9 mouse cellular contexts compared by ENCODE assay signal in genomic region chr9:21204528-21205272, GRCm38 (mm10). TPM values are rescaled to one million over a fixed set of nuclear protein-coding genes. Genes with fewer than 3 reads are reported as not detected.
DNase-seq lines count a peak whose midpoint lies in the region; ATAC-seq and TF ChIP-seq lines count a peak whose summit lies in the region.
"Had no signal": no experiment of that assay in that cellular context is flagged by ENCODE, and none has a peak within 500 bp of the region (broad histone marks: within the 10 kb centered on the region; RNA-seq: fewer than 3 reads in every experiment).

No protein-coding gene starts in this region.

- ATAC-seq in forebrain, embryonic 13.5 days: peak; percentile 75
- peak; percentile 64 for ATAC-seq in stomach, postnatal 0 days (ENCODE audit: low FRiP score, low TSS enrichment)

- H3K9me3 ChIP-seq in forebrain, embryonic 13.5 days (replicated peaks): no peaks in the 10 kb centered on the region
- H3K9me3 ChIP-seq in midbrain, embryonic 10.5 days (replicated peaks): no peaks in the 10 kb centered on the region
- H3K9me3 ChIP-seq in stomach, postnatal 0 days (ENCODE audit: control insufficient read depth, low read length): no peaks in the 10 kb centered on the region
- H3K9me3 ChIP-seq: megakaryocyte, embryonic 14.5 days had no signal

- TF ChIP-seq EP300 in stomach, postnatal 0 days (optimal IDR thresholded peaks at IDR 0.05): no peak

- H3K27ac ChIP-seq in forebrain, embryonic 13.5 days: no peak overlapping the region
- no peak overlapping the region for H3K27ac ChIP-seq in midbrain, embryonic 10.5 days (replicated peaks)
- no peak overlapping the region for H3K27ac ChIP-seq in stomach, postnatal 0 days (replicated peaks)

- peak overlapping the region; percentile 60 for H3K4me2 ChIP-seq in forebrain, embryonic 13.5 days
- H3K4me2 ChIP-seq in stomach, postnatal 0 days (replicated peaks; ENCODE audit: low read depth): peak overlapping the region; percentile 53

- H3K4me3 ChIP-seq in forebrain, embryonic 13.5 days: peak overlapping the region; percentile 38
- H3K4me3 ChIP-seq in midbrain, embryonic 10.5 days: peak overlapping the region; percentile 57
- H3K4me3 ChIP-seq in stomach, postnatal 0 days (ENCODE audit: low read depth, low read length): peak overlapping the region; percentile 31
- H3K4me3 ChIP-seq: megakaryocyte, embryonic 14.5 days had no signal

- peaks cover 10% of the 10 kb centered on the region; the same call in 1 of the 2 replicates for H3K4me1 ChIP-seq in forebrain, embryonic 13.5 days
- peaks cover 11% of the 10 kb centered on the region for H3K4me1 ChIP-seq in midbrain, embryonic 10.5 days
- no peaks in the 10 kb centered on the region for H3K4me1 ChIP-seq in stomach, postnatal 0 days (replicated peaks; ENCODE audit: control insufficient read depth, insufficient read depth)
- H3K4me1 ChIP-seq: megakaryocyte, embryonic 14.5 days had no signal

- no peaks in the 10 kb centered on the region for H3K27me3 ChIP-seq in forebrain, embryonic 13.5 days
- no peaks in the 10 kb centered on the region for H3K27me3 ChIP-seq in midbrain, embryonic 10.5 days (ENCODE audit: low read depth, poor library complexity, severe bottlenecking)
- H3K27me3 ChIP-seq in stomach, postnatal 0 days (ENCODE audit: control insufficient read depth, insufficient read depth, low read length): no peaks in the 10 kb centered on the region
- H3K27me3 ChIP-seq: megakaryocyte, embryonic 14.5 days had no signal

- peak overlapping the region; percentile 22; the same call in 1 of the 2 replicates for H3K9ac ChIP-seq in forebrain, embryonic 13.5 days
- no peak overlapping the region; the same call in 1 of the 2 replicates for H3K9ac ChIP-seq in stomach, postnatal 0 days (ENCODE audit: low read length)

- WGBS in forebrain, embryonic 13.5 days: 4% methylated on average over 23 of the region's 23 CpGs
- WGBS in midbrain, embryonic 10.5 days: 2% methylated on average over 23 of the region's 23 CpGs
- 10% methylated on average over 22 of the region's 23 CpGs for WGBS in stomach, postnatal 0 days

- DNase-seq in spleen, adult 18-20 months: peak; percentile 51 to 58
- no peak for DNase-seq in spleen, postnatal 4 days (ENCODE audit: low spot score in 2 of 2)
- peak; percentile 72 for DNase-seq in kidney, postnatal 14 days
- DNase-seq in midbrain, embryonic 10.5 days (ENCODE audit: low spot score): peak; percentile 45
- DNase-seq in stomach, postnatal 0 days (ENCODE audit: low spot score): peak; percentile 63
- DNase-seq in MN1 (ENCODE audit: low spot score): no peak
- DNase-seq in cerebellum, postnatal 36 days: no peak

- TF ChIP-seq CTCF in stomach, postnatal 0 days (IDR thresholded peaks at IDR 0.05; ENCODE audit: low read depth): no peak

- H3K36me3 ChIP-seq in forebrain, embryonic 13.5 days (ENCODE audit: poor library complexity, severe bottlenecking): no peaks in the 10 kb centered on the region
- H3K36me3 ChIP-seq in midbrain, embryonic 10.5 days: no peaks in the 10 kb centered on the region
- H3K36me3 ChIP-seq in stomach, postnatal 0 days (ENCODE audit: control insufficient read depth, insufficient read depth, low read length): no peaks in the 10 kb centered on the region

RNA-seq across cellular contexts. Expression of gene Keap1, which starts 34.5 kb away (rescaled TPM):
- polyA plus RNA-seq in forebrain, embryonic 13.5 days (2015; fragmentation: Nextera tagmentation; extraction: Ambion mirVana): 55.7 and 60.0 TPM in 2 replicates
- 47.1 and 50.8 TPM in 2 replicates for polyA plus RNA-seq in midbrain, embryonic 10.5 days (2016; fragmentation: Nextera tagmentation; extraction: Ambion mirVana)
- polyA plus RNA-seq in stomach, postnatal 0 days (2015; fragmentation: Nextera tagmentation; extraction: Ambion mirVana): 37.2 and 40.8 TPM in 2 replicates

RNA-seq across cellular contexts. Expression of gene Pde4a, which starts 39.2 kb away (rescaled TPM):
- 15.7 TPM in 2 replicates for polyA plus RNA-seq in forebrain, embryonic 13.5 days (2015; fragmentation: Nextera tagmentation; extraction: Ambion mirVana)
- polyA plus RNA-seq in midbrain, embryonic 10.5 days (2016; fragmentation: Nextera tagmentation; extraction: Ambion mirVana): 3.8 and 5.0 TPM in 2 replicates
- 2.5 and 3.0 TPM in 2 replicates for polyA plus RNA-seq in stomach, postnatal 0 days (2015; fragmentation: Nextera tagmentation; extraction: Ambion mirVana)

RNA-seq across cellular contexts. Expression of gene S1pr5, which starts 43.5 kb away (rescaled TPM):
- 0.37 and 0.55 TPM in 2 replicates for polyA plus RNA-seq in forebrain, embryonic 13.5 days (2015; fragmentation: Nextera tagmentation; extraction: Ambion mirVana)
- polyA plus RNA-seq in midbrain, embryonic 10.5 days (2016; fragmentation: Nextera tagmentation; extraction: Ambion mirVana): 0.10 and 0.11 TPM in 2 replicates
- polyA plus RNA-seq in stomach, postnatal 0 days (2015; fragmentation: Nextera tagmentation; extraction: Ambion mirVana): 4.7 and 5.0 TPM in 2 replicates

RNA-seq across cellular contexts. Expression of gene Cdc37, which starts 54.9 kb away (rescaled TPM):
- 229 and 232 TPM in 2 replicates for polyA plus RNA-seq in forebrain, embryonic 13.5 days (2015; fragmentation: Nextera tagmentation; extraction: Ambion mirVana)
- polyA plus RNA-seq in midbrain, embryonic 10.5 days (2016; fragmentation: Nextera tagmentation; extraction: Ambion mirVana): 351 and 367 TPM in 2 replicates
- polyA plus RNA-seq in stomach, postnatal 0 days (2015; fragmentation: Nextera tagmentation; extraction: Ambion mirVana): 161 TPM in 2 replicates

Comparison
In these comparisons a context has a peak if more than half of its experiments do, and no peak if none do; other contexts are left out.
1. DNase-seq: peak in spleen, adult 18-20 months (2 of 2), kidney, postnatal 14 days (single experiment), midbrain, embryonic 10.5 days (single experiment) and stomach, postnatal 0 days (single experiment); none in spleen, postnatal 4 days (0 of 2), MN1 (single experiment) and cerebellum, postnatal 36 days (0 of 2).
2. Peak in every context shown above with its lines, with median percentiles within 50 percentile points of each other: H3K4me3 ChIP-seq.